Mouse (Mus musculus) lung, postnatal 0 days (tissue): Measurements from ENCODE around the gene Arhgap21.

Source experiments
- CTCF ChIP-seq: IDR thresholded peaks from 2 replicates; pipeline ENCODE4 v1.5.1; 2016; ENCODE audit warnings: antibody characterized with exemption, mild to moderate bottlenecking
- EP300 ChIP-seq: IDR thresholded peaks from 2 replicates; pipeline ENCODE4 v1.6.1; 2016; ENCODE audit warnings: antibody characterized with exemption, mild to moderate bottlenecking, control low read depth

DNA sequence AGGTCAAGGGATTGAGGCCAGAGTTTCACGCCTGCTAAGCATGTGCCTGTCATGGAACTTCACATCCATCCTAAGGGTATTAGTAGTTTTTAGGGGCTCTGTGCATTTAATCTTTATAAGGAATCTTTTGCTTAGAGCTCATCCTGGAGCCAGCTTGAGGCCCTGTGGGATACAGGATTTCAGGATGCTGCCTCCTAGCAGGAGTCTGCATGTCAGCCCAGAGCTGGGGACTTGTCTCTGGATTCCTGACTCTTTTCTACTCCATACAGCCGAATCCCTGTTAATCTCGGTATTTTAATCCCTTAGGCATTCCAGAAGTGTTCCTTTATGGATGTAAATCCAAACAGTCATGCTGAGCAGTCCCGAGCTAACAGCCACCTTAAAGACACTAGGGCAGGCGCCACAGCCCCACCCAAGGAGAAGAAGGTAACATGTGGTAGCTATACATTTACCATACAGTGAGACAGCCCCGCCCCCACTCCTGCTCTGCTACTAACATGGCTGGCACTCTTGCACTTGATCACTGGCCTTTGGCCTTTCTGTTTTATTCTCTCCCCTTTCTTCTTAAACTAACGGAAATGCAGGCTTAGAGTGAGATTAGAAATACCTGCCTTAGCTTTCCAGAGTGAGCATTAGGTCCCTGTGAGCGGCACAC is 167.3 kb downstream of the Arhgap21 start:
- TF ChIP-seq CTCF (no peak), EP300 (no peak)
